Mouse (Mus musculus) CH12.LX (cell line): ENCODE results near the gene Rps6kb2.

ENCODE experiments used
- CTCF ChIP-seq, 2 experiments: IDR thresholded peaks in 1 of 2; conservative IDR thresholded peaks in 1 of 2; 2 replicates each; pipeline ENCODE4 v1.5.1; 2011 to 2012; ENCODE audit warnings: low read depth in 2 of 2, low read length in 2 of 2, improper control_type of control experiment in 1 of 2, inconsistent platforms in 1 of 2, mild to moderate bottlenecking in 1 of 2, moderate library complexity in 1 of 2
- ELF1 ChIP-seq: IDR thresholded peaks from 2 replicates; pipeline ENCODE4 v1.6.1; 2014; ENCODE audit warnings: low read depth, mild to moderate bottlenecking, inconsistent platforms, low read length, improper control_type of control experiment
- JUN ChIP-seq: IDR thresholded peaks from 2 replicates; pipeline ENCODE4 v1.6.1; 2011; ENCODE audit warnings: low read depth, mild to moderate bottlenecking, low read length, improper control_type of control experiment, moderate library complexity; ENCODE audit not compliant: insufficient read depth
- MAX ChIP-seq: IDR thresholded peaks from 2 replicates; pipeline ENCODE4 v1.6.1; 2011; ENCODE audit warnings: low read length, improper control_type of control experiment
- MEF2A ChIP-seq: IDR thresholded peaks from 2 replicates; pipeline ENCODE4 v1.6.1; 2014; ENCODE audit warnings: low read depth, mild to moderate bottlenecking, inconsistent platforms, low read length, improper control_type of control experiment, borderline replicate concordance
- MYC ChIP-seq: IDR thresholded peaks from 2 replicates; pipeline ENCODE4 v1.6.1; 2011; ENCODE audit warnings: low read depth, mild to moderate bottlenecking, improper control_type of control experiment, low read length
- POLR2A ChIP-seq: IDR thresholded peaks from 2 replicates; pipeline ENCODE4 v1.6.1; 2011; ENCODE audit warnings: low read depth, mild to moderate bottlenecking, improper control_type of control experiment, low read length
- TCF12 ChIP-seq: IDR thresholded peaks from 2 replicates; pipeline ENCODE4 v1.6.1; 2014; ENCODE audit warnings: low read depth, mild to moderate bottlenecking, inconsistent platforms, low read length, improper control_type of control experiment
- UBTF ChIP-seq: IDR thresholded peaks from 2 replicates; pipeline ENCODE4 v1.6.1; 2012; ENCODE audit warnings: low read depth, mild to moderate bottlenecking, inconsistent platforms, low read length, improper control_type of control experiment, moderate library complexity
- USF1 ChIP-seq: IDR thresholded peaks from 2 replicates; pipeline ENCODE4 v1.6.1; 2014; ENCODE audit warnings: low read depth, mild to moderate bottlenecking, inconsistent platforms, low read length, improper control_type of control experiment
- ZC3H11A ChIP-seq: IDR thresholded peaks from 2 replicates; pipeline ENCODE4 v1.6.1; 2012; ENCODE audit warnings: low read depth, mild to moderate bottlenecking, inconsistent platforms, low read length, improper control_type of control experiment
- ZKSCAN1 ChIP-seq: IDR thresholded peaks from 2 replicates; pipeline ENCODE4 v1.6.1; 2012; ENCODE audit warnings: low read depth, inconsistent platforms, low read length, improper control_type of control experiment, borderline replicate concordance
- ZNF384 ChIP-seq: IDR thresholded peaks from 2 replicates; pipeline ENCODE4 v1.6.1; 2012; ENCODE audit warnings: low read depth, low read length, improper control_type of control experiment, inconsistent platforms

DNA sequence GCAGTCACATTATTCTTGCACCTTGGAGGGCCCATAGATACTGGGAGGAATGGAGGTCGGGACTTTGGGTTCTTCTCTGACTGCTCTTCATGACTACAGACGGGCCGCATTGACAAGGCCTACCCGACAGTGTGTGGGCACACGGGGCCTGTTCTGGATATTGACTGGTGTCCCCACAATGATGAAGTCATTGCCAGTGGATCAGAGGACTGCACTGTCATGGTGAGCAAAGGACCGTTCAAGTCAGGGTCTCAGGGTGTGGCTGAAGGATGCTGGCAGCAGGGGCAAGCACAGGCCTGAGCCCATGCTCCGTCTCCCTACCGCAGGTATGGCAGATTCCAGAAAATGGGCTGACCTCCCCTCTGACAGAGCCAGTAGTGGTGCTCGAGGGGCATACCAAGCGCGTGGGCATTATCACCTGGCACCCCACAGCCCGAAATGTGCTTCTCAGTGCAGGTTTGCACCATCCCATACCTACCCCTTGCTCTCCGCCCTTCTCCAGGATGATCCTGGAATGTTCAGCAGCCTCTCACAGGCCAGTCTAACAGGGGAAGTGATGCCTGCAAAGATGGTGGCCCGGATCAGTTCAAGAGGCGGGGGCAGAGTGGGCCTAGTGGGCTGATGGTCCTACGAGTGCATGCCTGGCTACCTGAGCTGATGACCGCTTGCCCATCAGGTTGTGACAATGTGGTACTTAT lies 13.2 kb downstream of the Rps6kb2 start:
- TF ChIP-seq POLR2A = no peak
- no peak; the same call in 1 of the 2 replicates for TF ChIP-seq UBTF
- TF ChIP-seq CTCF (conservative IDR thresholded peaks at IDR 0.05 in 1 of 2, IDR thresholded peaks at IDR 0.05 in 1 of 2; ENCODE audit: low read depth in 2 of 2, low read length in 2 of 2) = no peak
- no peak for TF ChIP-seq USF1
- no peak for TF ChIP-seq ZNF384
- TF ChIP-seq MAX = no peak
- TF ChIP-seq TCF12 = no peak
- no peak for TF ChIP-seq ELF1
- no peak for TF ChIP-seq ZKSCAN1
- no peak for TF ChIP-seq JUN
- TF ChIP-seq ZC3H11A = no peak
- TF ChIP-seq MYC = no peak
- TF ChIP-seq MEF2A = no peak
